Mouse (Mus musculus): ENCODE results near the gene Zfp667.

- TF ChIP-seq CTCF (IDR thresholded peaks at IDR 0.05; ENCODE audit: low read depth, low read length) (no peak), POLR2A (IDR thresholded peaks at IDR 0.05; ENCODE audit: borderline replicate concordance, low read depth, low read length) (no peak)
Measured at GRCm38 (mm10) chr7:6330458-6331232, 44.3 kb downstream of the Zfp667 start.
